Mouse (Mus musculus) cerebellum, adult 11 months (tissue): Measurements from ENCODE around the gene Cd79a.

Experiments used
- DNase-seq: peaks from one replicate; pipeline ENCODE4 v3.0.0; 2022

The Cd79a gene

GRCm38 (mm10) chr7:24930475-24930874, 33.3 kb downstream of the Cd79a start:
- no peak for DNase-seq

- DNase-seq: no peak
Measured at GRCm38 (mm10) chr7:24931651-24932050, 34.5 kb downstream of the Cd79a start.

GRCm38 (mm10) chr7:24943641-24944040, 46.5 kb downstream of the Cd79a start:
- no peak for DNase-seq

- no peak for DNase-seq
Measured at GRCm38 (mm10) chr7:24944257-24944950, 47.2 kb downstream of the Cd79a start, which contains the start of gene Gm4881. Gene Gm4881, minus strand, starts transcription at chr7:24944494.

- no peak for DNase-seq
Measured at GRCm38 (mm10) chr7:24947316-24948048, 50.3 kb downstream of the Cd79a start.

- no peak for DNase-seq
Measured at GRCm38 (mm10) chr7:24948774-24949173, 51.6 kb downstream of the Cd79a start.

GRCm38 (mm10) chr7:24949958-24950623, 52.9 kb downstream of the Cd79a start:
- DNase-seq: peak; percentile 41
